Mouse (Mus musculus): ENCODE measurements around the gene Kif3b.

GRCm38 (mm10) chr2:153350552-153351181 lies 59.5 kb downstream of the Kif3b start:
- no peak for TF ChIP-seq CTCF (IDR thresholded peaks at IDR 0.05; ENCODE audit: extremely low read depth, insufficient read depth, insufficient read length, insufficient replicate concordance)
- no peak for TF ChIP-seq POLR2A (IDR thresholded peaks at IDR 0.05; ENCODE audit: low read depth, low read length)

Measured in spleen, adult 2 months (tissue).